Mouse (Mus musculus): ENCODE data around the gene Eif3m. TPM values are rescaled to one million over a fixed set of nuclear protein-coding genes. Genes with fewer than 3 reads are reported as not detected.

Eif3m gene
- polyA plus RNA-seq (2015; fragmentation: Nextera tagmentation; extraction: Ambion mirVana) = 181 and 216 TPM in 2 replicates

DNA sequence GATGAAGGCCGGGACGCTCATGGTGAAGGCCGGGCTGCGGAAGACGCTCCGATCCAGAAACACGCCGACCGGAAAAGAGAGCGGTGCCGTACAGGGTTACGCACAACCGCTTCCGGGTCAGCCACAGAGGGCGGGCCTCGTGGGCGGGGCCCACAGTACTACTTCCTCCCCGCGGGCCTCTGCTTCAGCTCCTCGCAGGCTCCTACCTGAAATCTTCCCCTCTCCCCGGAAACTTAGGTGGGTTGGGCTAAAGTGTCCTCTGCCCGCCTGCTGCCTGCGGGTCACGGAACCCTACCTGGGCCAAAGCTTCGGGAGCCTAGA is at the start of gene Eif3m:
Eif3m (minus strand) TSS at position 114 of the 321 bp plus-strand sequence.
- Histone ChIP-seq H3K36me3 (ENCODE audit: control insufficient read depth, insufficient read depth) (peaks cover 7% of the 10 kb centered on the region; the same call in 1 of the 2 replicates), H3K4me3 (replicated peaks; ENCODE audit: low read length) (peak within 1 kb of the TSS; percentile 98)

DNA sequence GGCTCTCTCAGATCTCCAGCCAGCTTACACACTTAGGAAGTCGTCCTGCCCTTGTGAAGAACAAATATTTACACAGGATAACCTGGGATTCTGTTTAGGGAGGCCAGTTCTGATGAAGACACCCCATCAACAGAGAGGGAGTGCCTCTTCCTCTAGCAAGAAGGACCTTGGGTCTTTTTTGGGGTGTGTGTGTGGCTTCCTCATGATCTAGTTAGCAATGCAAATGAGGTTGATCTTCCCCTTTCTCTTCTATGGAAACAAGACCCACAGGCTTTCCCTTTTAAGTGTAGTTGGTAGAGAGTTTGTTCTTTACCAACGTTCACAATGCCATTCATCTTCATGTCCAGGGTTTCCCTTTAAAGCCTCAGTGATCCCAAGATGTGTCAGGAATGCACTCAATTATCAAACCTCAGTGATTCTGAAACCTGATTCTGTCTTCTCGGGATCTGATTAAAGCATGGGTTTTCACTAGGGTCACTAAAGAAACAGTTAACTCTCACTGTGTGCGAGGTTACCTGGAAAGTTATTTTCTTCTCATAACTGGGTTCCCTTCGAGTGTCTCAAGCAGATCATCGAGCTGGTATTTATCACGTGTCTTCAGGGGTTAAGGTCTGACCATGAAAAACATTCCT is 46.0 kb upstream of the Eif3m start:
- H3K4me1 ChIP-seq (replicated peaks; ENCODE audit: control insufficient read depth, insufficient read depth, low read length) = no peaks in the 10 kb centered on the region
- no peak overlapping the region for H3K9ac ChIP-seq (replicated peaks; ENCODE audit: low read depth, low read length)
- no peak overlapping the region for H3K4me3 ChIP-seq (replicated peaks; ENCODE audit: low read length)
- ATAC-seq = no peak
- no peaks in the 10 kb centered on the region for H3K36me3 ChIP-seq (ENCODE audit: control insufficient read depth, insufficient read depth)
- H3K27ac ChIP-seq (ENCODE audit: low read length) = no peak overlapping the region
- 50% methylated on average over 7 of the region's 7 CpGs for WGBS
- no peaks in the 10 kb centered on the region for H3K9me3 ChIP-seq (ENCODE audit: control insufficient read depth, low read length)
- H3K4me2 ChIP-seq (ENCODE audit: low read length) = no peak overlapping the region
- no peaks in the 10 kb centered on the region for H3K27me3 ChIP-seq (replicated peaks; ENCODE audit: control insufficient read depth, insufficient read depth, low read length)

More for the DNA sequence above, at the start of gene Eif3m:
- under 1% methylated on average over 25 of the region's 25 CpGs for WGBS
- H3K9ac ChIP-seq (replicated peaks; ENCODE audit: low read depth, low read length) = peak within 1 kb of the TSS; percentile 90
- peak within 1 kb of the TSS; percentile 84 for H3K27ac ChIP-seq (ENCODE audit: low read length)
- no peaks in the 10 kb centered on the region for H3K27me3 ChIP-seq (replicated peaks; ENCODE audit: control insufficient read depth, insufficient read depth, low read length)
- ATAC-seq = peak; percentile 100
- peak within 1 kb of the TSS; percentile 93 for H3K4me2 ChIP-seq (ENCODE audit: low read length)
- H3K9me3 ChIP-seq (ENCODE audit: control insufficient read depth, low read length) = no peaks in the 10 kb centered on the region
- peaks cover 12% of the 10 kb centered on the region for H3K4me1 ChIP-seq (replicated peaks; ENCODE audit: control insufficient read depth, insufficient read depth, low read length)

DNA sequence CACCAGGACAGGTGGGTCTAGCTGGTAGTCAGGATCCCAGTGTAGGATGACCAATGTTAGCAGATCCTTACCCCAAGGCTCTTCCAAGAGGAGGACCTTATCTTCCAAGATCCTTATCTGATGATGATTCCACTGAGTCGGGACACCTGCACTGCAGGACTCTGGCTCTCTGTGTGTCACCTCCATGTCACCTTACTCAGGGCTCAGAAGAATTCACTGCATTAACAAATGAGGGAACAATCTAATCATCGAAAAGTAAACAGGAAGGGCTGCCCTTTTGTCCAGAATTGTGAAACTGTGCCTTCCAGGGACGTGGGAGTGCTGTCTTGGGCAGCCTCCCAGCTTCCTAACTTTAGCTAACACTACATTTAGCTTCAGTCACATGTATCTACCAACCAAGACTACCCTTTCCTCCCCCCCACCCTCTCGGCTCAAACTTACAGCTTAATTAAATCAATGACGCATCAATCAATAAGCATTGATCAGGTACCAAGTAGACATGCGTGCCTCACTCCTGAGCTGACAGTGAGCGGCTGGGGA is 41.8 kb upstream of the Eif3m start:
- Histone ChIP-seq H3K4me1 (replicated peaks; ENCODE audit: control insufficient read depth, insufficient read depth, low read length) (no peaks in the 10 kb centered on the region), H3K9me3 (ENCODE audit: control insufficient read depth, low read length) (no peaks in the 10 kb centered on the region), H3K27me3 (replicated peaks; ENCODE audit: control insufficient read depth, insufficient read depth, low read length) (no peaks in the 10 kb centered on the region), H3K4me3 (replicated peaks; ENCODE audit: low read length) (no peak overlapping the region), H3K9ac (replicated peaks; ENCODE audit: low read depth, low read length) (no peak overlapping the region), H3K36me3 (ENCODE audit: control insufficient read depth, insufficient read depth) (no peaks in the 10 kb centered on the region), H3K4me2 (ENCODE audit: low read length) (no peak overlapping the region), H3K27ac (ENCODE audit: low read length) (no peak overlapping the region)
- 86% methylated on average over 7 of the region's 7 CpGs for WGBS
- ATAC-seq = no peak

DNA sequence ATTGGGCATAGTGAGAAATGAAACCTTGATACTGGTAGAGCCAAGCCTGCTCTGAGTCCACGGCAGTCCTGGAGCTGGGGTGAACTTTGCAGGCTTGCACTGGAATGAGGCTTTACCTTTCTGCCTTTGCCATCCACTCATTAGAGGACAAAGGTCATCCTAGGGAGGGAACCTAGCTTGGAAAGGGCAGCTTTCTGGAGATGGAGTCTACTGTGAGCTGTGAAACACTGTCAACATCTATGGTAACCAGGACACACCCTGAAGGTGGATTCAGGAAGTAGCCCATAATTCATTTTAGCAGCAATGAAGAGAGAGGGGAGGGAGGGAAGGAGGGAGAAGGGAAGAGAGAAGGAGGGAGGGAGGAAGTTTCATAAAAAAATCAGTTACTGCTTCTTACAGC is 38.6 kb upstream of the Eif3m start:
- Histone ChIP-seq H3K4me1 (replicated peaks; ENCODE audit: control insufficient read depth, insufficient read depth, low read length) (no peaks in the 10 kb centered on the region), H3K27ac (ENCODE audit: low read length) (no peak overlapping the region), H3K4me2 (ENCODE audit: low read length) (no peak overlapping the region), H3K36me3 (ENCODE audit: control insufficient read depth, insufficient read depth) (no peaks in the 10 kb centered on the region), H3K9me3 (ENCODE audit: control insufficient read depth, low read length) (no peaks in the 10 kb centered on the region), H3K9ac (replicated peaks; ENCODE audit: low read depth, low read length) (no peak overlapping the region), H3K4me3 (replicated peaks; ENCODE audit: low read length) (no peak overlapping the region), H3K27me3 (replicated peaks; ENCODE audit: control insufficient read depth, insufficient read depth, low read length) (no peaks in the 10 kb centered on the region)
- WGBS = 82% methylated on average over 1 of the region's 1 CpGs
- no peak for ATAC-seq

DNA sequence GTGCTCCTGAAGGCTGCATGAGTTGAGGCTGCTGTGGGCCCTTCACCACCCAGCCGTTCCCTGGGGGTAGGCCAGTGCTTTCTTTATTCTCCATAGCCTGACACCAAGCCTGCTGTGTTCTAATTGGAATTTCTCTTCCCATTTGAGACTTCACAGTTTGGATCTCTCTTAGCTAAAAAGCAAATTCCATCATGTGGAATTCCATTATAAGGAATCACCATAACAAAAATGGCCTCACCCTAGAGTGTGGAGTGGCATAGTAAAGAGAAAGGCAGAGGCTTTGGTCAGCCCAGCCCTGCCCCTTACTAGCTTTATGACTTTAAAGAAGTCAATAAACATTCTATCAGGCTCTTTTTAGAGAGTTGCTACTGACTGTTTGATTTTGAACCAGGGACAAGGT is 31.4 kb upstream of the Eif3m start:
- no peaks in the 10 kb centered on the region for H3K9me3 ChIP-seq (ENCODE audit: control insufficient read depth, low read length)
- ATAC-seq = no peak
- H3K36me3 ChIP-seq (ENCODE audit: control insufficient read depth, insufficient read depth) = no peaks in the 10 kb centered on the region
- no peak overlapping the region for H3K9ac ChIP-seq (replicated peaks; ENCODE audit: low read depth, low read length)
- H3K4me3 ChIP-seq (replicated peaks; ENCODE audit: low read length) = no peak overlapping the region
- H3K4me1 ChIP-seq (replicated peaks; ENCODE audit: control insufficient read depth, insufficient read depth, low read length) = no peaks in the 10 kb centered on the region
- H3K27me3 ChIP-seq (replicated peaks; ENCODE audit: control insufficient read depth, insufficient read depth, low read length) = no peaks in the 10 kb centered on the region
- WGBS = 37% methylated on average over 1 of the region's 1 CpGs
- no peak overlapping the region for H3K4me2 ChIP-seq (ENCODE audit: low read length)
- H3K27ac ChIP-seq (ENCODE audit: low read length) = no peak overlapping the region

DNA sequence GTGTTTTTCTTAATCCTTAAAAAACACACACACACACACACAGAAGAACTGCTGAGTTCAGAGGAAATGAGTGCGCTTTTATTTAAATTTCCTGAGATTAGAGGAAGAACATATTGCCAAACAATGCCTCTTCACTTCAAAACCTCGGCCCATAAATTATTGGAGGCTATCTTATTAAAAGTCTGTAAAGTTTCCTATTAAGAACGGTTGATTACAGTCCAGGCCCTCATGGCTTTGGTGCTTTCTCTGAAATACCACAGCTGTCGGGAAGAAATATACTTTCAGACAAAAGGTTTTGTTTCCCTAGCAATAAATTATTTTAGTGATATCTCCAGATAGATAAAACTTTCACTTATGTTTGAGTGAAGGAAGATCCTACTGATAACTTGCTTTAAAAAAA is 26.3 kb upstream of the Eif3m start:
- Histone ChIP-seq H3K27ac (ENCODE audit: low read length) (no peak overlapping the region), H3K36me3 (ENCODE audit: control insufficient read depth, insufficient read depth) (no peaks in the 10 kb centered on the region), H3K9ac (replicated peaks; ENCODE audit: low read depth, low read length) (no peak overlapping the region), H3K4me3 (replicated peaks; ENCODE audit: low read length) (no peak overlapping the region), H3K4me2 (ENCODE audit: low read length) (no peak overlapping the region), H3K9me3 (ENCODE audit: control insufficient read depth, low read length) (no peaks in the 10 kb centered on the region), H3K27me3 (replicated peaks; ENCODE audit: control insufficient read depth, insufficient read depth, low read length) (no peaks in the 10 kb centered on the region), H3K4me1 (replicated peaks; ENCODE audit: control insufficient read depth, insufficient read depth, low read length) (no peaks in the 10 kb centered on the region)
- ATAC-seq = no peak
- WGBS = 65% methylated on average over 4 of the region's 4 CpGs

DNA sequence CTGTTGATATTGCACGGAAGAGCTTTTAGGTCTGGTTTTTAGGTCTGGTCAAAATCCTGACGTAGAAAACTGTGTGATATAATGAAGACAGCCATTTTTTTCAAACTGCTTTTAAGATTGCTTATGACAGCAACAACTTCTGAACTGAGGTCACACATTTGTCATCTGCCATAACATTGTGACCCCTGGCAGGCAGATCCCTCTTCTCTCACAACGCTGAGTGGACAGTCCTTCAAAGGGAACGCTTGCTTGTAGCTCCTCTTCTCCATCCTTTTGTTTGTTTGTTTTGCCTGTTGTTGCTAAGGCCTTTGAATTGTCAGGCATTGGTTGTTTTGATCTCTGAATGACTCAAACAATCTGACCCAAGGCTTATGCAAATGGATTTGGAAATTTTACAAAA is 24.0 kb upstream of the Eif3m start:
- Histone ChIP-seq H3K4me3 (replicated peaks; ENCODE audit: low read length) (no peak overlapping the region), H3K36me3 (ENCODE audit: control insufficient read depth, insufficient read depth) (no peaks in the 10 kb centered on the region), H3K9ac (replicated peaks; ENCODE audit: low read depth, low read length) (no peak overlapping the region), H3K27ac (ENCODE audit: low read length) (no peak overlapping the region), H3K4me1 (replicated peaks; ENCODE audit: control insufficient read depth, insufficient read depth, low read length) (no peaks in the 10 kb centered on the region), H3K27me3 (replicated peaks; ENCODE audit: control insufficient read depth, insufficient read depth, low read length) (no peaks in the 10 kb centered on the region), H3K9me3 (ENCODE audit: control insufficient read depth, low read length) (no peaks in the 10 kb centered on the region), H3K4me2 (ENCODE audit: low read length) (no peak overlapping the region)
- 75% methylated on average over 4 of the region's 4 CpGs for WGBS
- ATAC-seq = no peak

DNA sequence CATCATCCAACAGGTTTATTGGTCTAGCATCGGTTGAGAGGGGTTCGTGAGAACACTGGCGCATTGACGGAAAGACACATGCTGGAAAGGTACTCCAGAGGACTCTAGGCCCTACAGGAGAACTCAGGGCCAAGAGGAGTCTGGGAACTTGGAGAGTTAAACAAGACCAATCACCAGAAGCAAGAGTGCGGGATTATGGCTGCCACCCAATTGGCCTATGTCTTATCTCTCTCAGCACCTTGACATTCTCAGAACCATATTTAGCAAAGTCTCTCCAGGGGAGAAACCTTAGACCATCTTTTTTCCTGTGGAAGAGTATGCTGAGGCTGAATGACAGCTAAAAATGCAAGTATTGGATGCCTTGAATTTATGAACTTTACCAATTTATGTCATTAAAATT is 22.0 kb upstream of the Eif3m start:
- H3K36me3 ChIP-seq (ENCODE audit: control insufficient read depth, insufficient read depth) = no peaks in the 10 kb centered on the region
- H3K9ac ChIP-seq (replicated peaks; ENCODE audit: low read depth, low read length) = no peak overlapping the region
- 93% methylated on average over 5 of the region's 5 CpGs for WGBS
- no peak overlapping the region for H3K4me2 ChIP-seq (ENCODE audit: low read length)
- no peak overlapping the region for H3K4me3 ChIP-seq (replicated peaks; ENCODE audit: low read length)
- no peak overlapping the region for H3K27ac ChIP-seq (ENCODE audit: low read length)
- no peak for ATAC-seq
- H3K4me1 ChIP-seq (replicated peaks; ENCODE audit: control insufficient read depth, insufficient read depth, low read length) = peaks cover 5% of the 10 kb centered on the region; the same call in 1 of the 2 replicates
- H3K27me3 ChIP-seq (replicated peaks; ENCODE audit: control insufficient read depth, insufficient read depth, low read length) = no peaks in the 10 kb centered on the region
- no peaks in the 10 kb centered on the region for H3K9me3 ChIP-seq (ENCODE audit: control insufficient read depth, low read length)

DNA sequence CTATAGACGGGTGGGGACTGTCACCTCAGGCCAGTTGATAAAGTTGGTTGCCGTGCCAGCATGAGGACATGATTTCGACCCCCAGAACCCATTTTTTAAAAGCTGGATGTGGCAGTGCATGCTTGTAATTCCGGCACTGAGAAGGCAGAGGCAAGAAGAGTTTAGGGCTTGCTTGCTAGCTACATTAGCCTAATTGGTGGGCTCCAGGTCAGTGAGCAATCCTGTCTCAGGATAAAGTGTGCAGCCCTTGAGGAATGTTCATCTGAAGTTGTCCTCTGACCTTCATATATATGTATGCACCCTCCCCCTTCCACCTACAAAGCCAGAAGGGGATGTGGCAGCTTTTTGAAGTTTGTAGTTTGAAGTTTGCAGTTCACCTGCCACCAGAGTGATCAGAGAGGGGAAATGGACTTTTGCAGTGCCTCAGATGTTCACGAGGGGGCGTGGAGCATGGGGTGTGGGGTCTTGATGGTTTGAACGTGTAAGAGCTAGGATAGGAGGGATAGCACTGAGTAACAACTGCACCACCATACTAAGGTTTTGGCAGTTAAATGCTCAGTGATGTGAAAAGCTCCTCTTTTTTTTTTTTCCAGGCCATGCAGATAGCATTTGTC is 21.2 kb upstream of the Eif3m start:
- no peak for ATAC-seq
- Histone ChIP-seq H3K27ac (ENCODE audit: low read length) (no peak overlapping the region), H3K4me1 (replicated peaks; ENCODE audit: control insufficient read depth, insufficient read depth, low read length) (peaks cover 5% of the 10 kb centered on the region; the same call in 1 of the 2 replicates), H3K27me3 (replicated peaks; ENCODE audit: control insufficient read depth, insufficient read depth, low read length) (no peaks in the 10 kb centered on the region), H3K9me3 (ENCODE audit: control insufficient read depth, low read length) (no peaks in the 10 kb centered on the region), H3K4me3 (replicated peaks; ENCODE audit: low read length) (no peak overlapping the region), H3K4me2 (ENCODE audit: low read length) (no peak overlapping the region), H3K36me3 (ENCODE audit: control insufficient read depth, insufficient read depth) (no peaks in the 10 kb centered on the region), H3K9ac (replicated peaks; ENCODE audit: low read depth, low read length) (no peak overlapping the region)
- 80% methylated on average over 7 of the region's 7 CpGs for WGBS
